Mouse (Mus musculus): ENCODE data around the gene Rpl22l1.
"Not testable (repeated sequence)": the region's sequence is repeated elsewhere in the genome, so short reads cannot be mapped to it uniquely, and the experiment has no call there.

The Rpl22l1 gene

GRCm38 (mm10) chr3:28841886-28842649 is 36.8 kb downstream of the Rpl22l1 start:
- no peak for DNase-seq

GRCm38 (mm10) chr3:28843231-28843630 is 38.0 kb downstream of the Rpl22l1 start:
- DNase-seq: no peak

- DNase-seq: no peak
These were observed 41.9 kb downstream of the Rpl22l1 start for GRCm38 (mm10) chr3:28847115-28847514.

GRCm38 (mm10) chr3:28852174-28852573 is 46.9 kb downstream of the Rpl22l1 start:
- not testable (repeated sequence) for DNase-seq

All from right cerebral cortex, postnatal 4 days (tissue).